Mouse (Mus musculus): ENCODE data around the gene Slc15a3. TPM values are rescaled to one million over a fixed set of nuclear protein-coding genes. Genes with fewer than 3 reads are reported as not detected.

Gene Slc15a3
- polyA plus RNA-seq, 1 experiment, result 0.67 TPM

DNA sequence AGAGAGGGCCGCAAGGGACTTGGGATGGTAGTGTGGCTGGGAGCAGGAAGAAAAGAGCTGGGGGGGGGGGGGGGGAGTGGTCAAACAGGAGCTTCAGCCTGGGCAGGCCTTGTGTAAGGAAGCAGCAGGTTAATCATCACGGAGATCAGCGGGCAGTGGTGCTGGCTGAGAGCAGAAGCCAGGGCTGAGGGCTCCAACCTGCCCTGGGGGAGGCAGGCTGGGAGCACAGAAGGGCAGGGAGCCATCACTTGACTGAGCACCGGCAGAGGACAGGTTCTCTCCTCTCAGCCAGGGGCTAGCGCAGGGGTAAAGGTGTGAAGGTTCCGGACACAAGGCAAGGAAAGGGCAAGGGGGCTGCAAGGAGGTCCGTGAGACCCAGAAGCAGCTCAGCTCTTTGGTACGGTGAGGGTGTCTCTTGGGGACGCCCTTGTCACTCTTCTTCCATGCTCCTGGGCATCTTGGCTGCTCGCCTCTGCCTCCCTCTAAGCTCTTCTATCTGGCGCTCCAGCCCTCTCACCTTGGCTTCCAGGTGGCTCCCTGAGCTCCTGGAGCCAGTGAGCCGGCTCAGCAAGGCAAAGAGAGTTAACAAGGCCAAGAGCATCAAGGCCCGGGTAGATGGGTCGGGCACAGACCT is 31.9 kb downstream of the Slc15a3 start:
- Histone ChIP-seq H3K4me1 (ENCODE audit: control insufficient read depth) (peaks cover 5% of the 10 kb centered on the region), H3K36me3 (ENCODE audit: control insufficient read depth) (peaks cover 33% of the 10 kb centered on the region), H3K9me3 (ENCODE audit: control insufficient read depth, low read length) (no peaks in the 10 kb centered on the region), H3K4me3 (replicated peaks) (no peak overlapping the region), H3K27me3 (ENCODE audit: control insufficient read depth) (peaks cover 25% of the 10 kb centered on the region)
- TF ChIP-seq GATA1 (IDR thresholded peaks at IDR 0.05; ENCODE audit: low read length) (no peak), TAL1 (IDR thresholded peaks at IDR 0.05; ENCODE audit: low read length) (no peak)

DNA sequence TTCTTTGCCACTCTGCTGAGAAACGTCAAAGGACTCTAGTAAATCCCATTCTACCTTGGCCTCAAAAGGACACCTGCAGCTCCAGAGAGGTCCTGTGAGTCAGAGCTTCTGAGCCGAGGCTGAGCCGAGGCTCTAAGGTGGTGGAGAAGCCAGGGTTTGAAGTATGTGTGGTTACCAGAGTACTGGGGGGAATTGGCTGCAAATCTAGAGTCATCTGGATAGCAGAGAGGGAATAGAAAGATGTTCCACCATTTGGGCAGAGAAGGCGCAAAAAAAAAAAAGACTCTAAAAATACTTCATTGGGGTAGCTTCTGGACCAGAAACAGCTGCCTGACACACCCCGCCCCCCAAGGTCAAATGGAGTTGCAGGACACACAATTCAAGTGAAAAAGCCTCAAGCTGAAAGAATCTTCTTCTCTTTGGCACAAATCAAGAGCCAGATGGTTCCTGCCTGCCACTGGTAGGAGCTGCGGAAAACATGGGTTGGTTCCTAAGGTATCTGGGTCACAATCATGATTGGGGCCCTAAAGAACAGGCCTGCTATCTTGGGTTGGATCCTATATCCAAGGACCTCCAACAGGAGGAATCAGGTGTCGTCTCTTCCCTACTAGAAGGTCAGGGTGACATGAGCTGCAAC is 38.8 kb downstream of the Slc15a3 start:
- no peak for TF ChIP-seq TAL1 (IDR thresholded peaks at IDR 0.05; ENCODE audit: low read length)
- TF ChIP-seq GATA1 (IDR thresholded peaks at IDR 0.05; ENCODE audit: low read length), result no peak
- H3K36me3 ChIP-seq (ENCODE audit: control insufficient read depth), result peaks cover 11% of the 10 kb centered on the region
- H3K4me3 ChIP-seq (replicated peaks), result no peak overlapping the region
- H3K9me3 ChIP-seq (ENCODE audit: control insufficient read depth, low read length), result no peaks in the 10 kb centered on the region
- H3K27me3 ChIP-seq (ENCODE audit: control insufficient read depth), result no peaks in the 10 kb centered on the region; the same call in 1 of the 2 replicates
- H3K4me1 ChIP-seq (ENCODE audit: control insufficient read depth), result peaks cover 26% of the 10 kb centered on the region

DNA sequence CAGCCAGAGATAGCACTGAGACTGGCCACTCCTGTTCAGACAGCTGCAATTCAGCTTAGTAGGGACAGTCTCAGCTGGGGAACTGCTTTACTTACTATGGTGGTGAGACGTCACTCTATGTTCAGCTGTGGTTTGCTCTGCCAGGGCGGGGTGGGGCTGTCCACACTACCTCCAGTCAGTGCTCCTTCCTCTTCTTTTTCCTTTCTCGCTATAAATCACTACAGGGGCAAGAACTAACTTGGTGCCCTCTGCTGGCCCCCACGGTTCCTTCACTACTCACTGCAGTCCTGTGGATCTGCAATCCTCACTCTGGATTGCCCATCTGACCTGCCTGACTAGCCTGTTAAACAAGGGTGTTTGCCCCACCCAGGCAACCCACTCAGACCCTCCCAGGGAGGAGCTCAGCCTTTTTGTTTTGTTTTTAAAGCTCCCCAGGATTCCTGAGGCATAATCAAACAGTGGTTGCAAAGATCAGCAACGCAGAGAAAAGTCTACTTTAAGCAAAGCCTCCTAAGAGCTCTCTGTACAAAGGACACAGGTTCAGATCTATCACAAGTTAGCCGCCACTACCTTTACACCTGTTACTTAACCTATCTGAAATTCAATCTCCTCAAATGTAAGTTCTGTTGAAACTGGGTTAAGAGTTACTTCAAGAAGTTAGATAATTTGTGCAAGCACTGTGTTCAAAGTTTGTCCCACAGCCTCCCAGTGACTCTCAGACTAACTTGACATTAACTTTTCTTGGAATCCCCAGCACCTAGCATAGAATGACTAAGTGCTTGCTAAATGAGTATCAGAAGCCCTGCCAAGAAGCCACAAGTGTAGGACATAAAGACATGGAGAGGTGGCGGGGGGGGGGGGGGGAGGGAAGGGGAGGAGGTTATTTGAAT is 40.8 kb downstream of the Slc15a3 start:
- no peaks in the 10 kb centered on the region; the same call in 1 of the 2 replicates for H3K27me3 ChIP-seq (ENCODE audit: control insufficient read depth)
- peak overlapping the region; percentile 72 for H3K4me3 ChIP-seq (replicated peaks)

DNA sequence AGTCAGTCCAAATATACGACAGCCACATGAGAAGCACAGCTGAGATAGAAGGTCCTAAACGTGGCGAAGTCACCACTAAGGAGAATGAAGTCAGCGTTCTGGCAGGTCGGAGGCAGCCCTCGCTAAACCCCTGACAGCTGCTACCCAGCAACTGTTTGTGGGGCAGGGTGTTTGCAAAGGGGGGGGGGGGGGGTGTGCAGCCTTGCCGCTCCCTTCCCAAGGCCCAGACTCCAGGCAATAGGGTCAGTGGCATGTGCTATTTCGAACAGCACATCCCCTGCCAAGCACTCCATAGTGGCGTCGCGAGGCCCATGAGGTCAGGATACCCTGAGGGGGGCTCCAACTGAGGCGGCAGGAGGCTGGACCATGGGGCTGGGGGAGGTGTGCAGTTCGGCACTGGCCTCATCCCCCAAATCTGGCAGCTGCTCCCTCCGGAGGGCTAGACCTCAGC is 41.5 kb downstream of the Slc15a3 start:
- Histone ChIP-seq H3K9me3 (ENCODE audit: control insufficient read depth, low read length) (no peaks in the 10 kb centered on the region), H3K4me1 (ENCODE audit: control insufficient read depth) (peaks cover 26% of the 10 kb centered on the region), H3K4me3 (replicated peaks) (peak overlapping the region; percentile 72), H3K27me3 (ENCODE audit: control insufficient read depth) (no peaks in the 10 kb centered on the region; the same call in 1 of the 2 replicates), H3K36me3 (ENCODE audit: control insufficient read depth) (no peaks in the 10 kb centered on the region)
- TF ChIP-seq TAL1 (IDR thresholded peaks at IDR 0.05; ENCODE audit: low read length), result no peak
- no peak for TF ChIP-seq GATA1 (IDR thresholded peaks at IDR 0.05; ENCODE audit: low read length)

More for the DNA sequence above, 40.8 kb downstream of the Slc15a3 start:
- peaks cover 26% of the 10 kb centered on the region for H3K4me1 ChIP-seq (ENCODE audit: control insufficient read depth)
- no peaks in the 10 kb centered on the region for H3K9me3 ChIP-seq (ENCODE audit: control insufficient read depth, low read length)
- no peak for TF ChIP-seq GATA1 (IDR thresholded peaks at IDR 0.05; ENCODE audit: low read length)
- no peak for TF ChIP-seq TAL1 (IDR thresholded peaks at IDR 0.05; ENCODE audit: low read length)
- H3K36me3 ChIP-seq (ENCODE audit: control insufficient read depth), result no peaks in the 10 kb centered on the region

DNA sequence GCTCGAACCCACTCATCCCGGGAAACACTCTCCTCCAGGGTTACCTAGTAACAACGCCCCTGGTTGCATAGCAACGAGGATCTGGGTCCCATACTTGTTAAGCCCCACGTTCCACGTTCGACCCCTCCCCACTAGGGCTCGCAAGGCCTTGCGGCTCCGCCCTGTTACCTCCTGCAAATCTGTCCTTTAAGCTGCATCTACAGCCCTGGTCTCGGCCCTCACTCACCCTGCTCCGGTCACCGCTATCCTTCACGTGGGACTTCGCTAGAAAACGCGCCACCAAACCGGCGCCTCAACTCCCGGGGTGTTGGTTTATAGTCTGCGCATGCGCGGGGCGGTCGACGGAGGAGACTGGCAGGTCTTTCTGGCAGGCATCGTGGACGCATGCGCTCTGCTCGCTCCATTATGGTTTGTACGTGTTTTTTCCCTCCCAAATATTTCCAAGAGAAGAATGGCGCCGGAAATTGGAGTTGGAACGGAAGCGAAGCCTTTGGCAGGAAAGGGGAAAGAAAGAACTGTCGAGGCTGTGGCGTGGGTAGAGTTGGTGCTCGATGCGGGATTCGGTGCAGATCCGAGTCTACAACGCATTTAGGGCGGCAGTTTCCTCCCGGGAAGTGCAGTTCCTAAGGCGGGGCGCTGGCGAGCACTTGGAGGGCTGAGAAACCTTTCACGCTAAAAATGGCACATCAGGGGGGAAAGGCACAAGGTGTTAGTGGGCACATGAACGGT is 42.1 kb downstream of the Slc15a3 start, which contains the start of gene Tmem109:
TSS of gene Tmem109 (minus strand) at position 576 of the 729 bp plus-strand sequence.
- TF ChIP-seq GATA1 (IDR thresholded peaks at IDR 0.05; ENCODE audit: low read length), result no peak
- TF ChIP-seq TAL1 (IDR thresholded peaks at IDR 0.05; ENCODE audit: low read length), result no peak
- Histone ChIP-seq H3K27me3 (ENCODE audit: control insufficient read depth) (no peaks in the 10 kb centered on the region; the same call in 1 of the 2 replicates), H3K9me3 (ENCODE audit: control insufficient read depth, low read length) (no peaks in the 10 kb centered on the region), H3K4me3 (replicated peaks) (peak within 1 kb of the TSS; percentile 72), H3K4me1 (ENCODE audit: control insufficient read depth) (peaks cover 26% of the 10 kb centered on the region), H3K36me3 (ENCODE audit: control insufficient read depth) (no peaks in the 10 kb centered on the region)

DNA sequence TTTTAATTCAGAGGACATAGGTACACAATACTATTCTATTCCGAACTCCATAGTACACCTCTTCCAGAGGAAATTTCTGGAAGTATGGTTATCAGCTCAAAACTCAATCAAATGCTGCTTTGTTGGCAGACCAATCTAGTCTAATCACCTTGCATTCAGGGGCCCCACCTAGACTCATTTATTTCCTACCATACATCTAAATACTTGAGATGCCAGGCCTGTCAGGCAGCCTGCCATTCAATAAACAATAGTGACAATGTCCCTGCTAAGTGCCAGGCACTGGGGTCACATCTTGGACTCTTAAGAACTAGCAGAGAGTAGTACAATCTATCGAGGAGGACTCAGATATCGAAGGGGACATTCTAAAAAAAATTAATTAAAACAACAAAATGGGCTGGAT is 52.7 kb downstream of the Slc15a3 start:
- TF ChIP-seq GATA1 (IDR thresholded peaks at IDR 0.05; ENCODE audit: low read length) (no peak), TAL1 (IDR thresholded peaks at IDR 0.05; ENCODE audit: low read length) (no peak)
- no peak overlapping the region for H3K4me3 ChIP-seq (replicated peaks)
- H3K27me3 ChIP-seq (ENCODE audit: control insufficient read depth), result no peaks in the 10 kb centered on the region
- no peaks in the 10 kb centered on the region for H3K9me3 ChIP-seq (ENCODE audit: control insufficient read depth, low read length)
- H3K4me1 ChIP-seq (ENCODE audit: control insufficient read depth), result peaks cover 29% of the 10 kb centered on the region
- H3K36me3 ChIP-seq (ENCODE audit: control insufficient read depth), result peaks cover 2% of the 10 kb centered on the region

DNA sequence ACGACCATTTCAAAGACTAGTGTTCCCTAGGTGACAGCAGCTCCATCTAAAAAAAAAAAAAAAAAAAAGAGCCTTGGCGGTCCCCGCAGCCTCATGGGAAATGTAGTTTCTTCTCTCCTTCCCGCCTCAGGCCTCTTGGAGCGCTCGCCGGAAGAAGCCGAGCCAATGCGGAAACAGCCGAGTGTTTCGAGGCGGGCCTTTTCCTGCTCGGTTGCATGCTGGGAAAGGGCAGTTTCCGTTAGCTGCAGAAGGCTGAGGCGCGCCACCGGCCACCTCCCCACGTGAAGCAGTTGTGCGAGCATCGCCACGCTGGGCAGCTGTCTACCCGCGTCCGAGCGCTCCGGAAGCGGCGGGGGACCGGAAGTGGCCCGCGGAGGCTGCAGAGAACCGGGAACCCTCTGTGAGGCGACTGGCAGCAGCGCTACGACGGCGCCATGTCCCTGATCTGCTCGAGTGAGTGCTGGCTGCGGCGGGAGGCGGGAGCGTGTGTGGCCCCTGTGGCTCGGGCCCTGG is 55.5 kb downstream of the Slc15a3 start, which contains the start of gene Prpf19:
TSS of gene Prpf19 (plus strand) at position 216 of the 513 bp plus-strand sequence.
- TF ChIP-seq GATA1 (IDR thresholded peaks at IDR 0.05; ENCODE audit: low read length), result no peak
- no peak for TF ChIP-seq TAL1 (IDR thresholded peaks at IDR 0.05; ENCODE audit: low read length)

DNA sequence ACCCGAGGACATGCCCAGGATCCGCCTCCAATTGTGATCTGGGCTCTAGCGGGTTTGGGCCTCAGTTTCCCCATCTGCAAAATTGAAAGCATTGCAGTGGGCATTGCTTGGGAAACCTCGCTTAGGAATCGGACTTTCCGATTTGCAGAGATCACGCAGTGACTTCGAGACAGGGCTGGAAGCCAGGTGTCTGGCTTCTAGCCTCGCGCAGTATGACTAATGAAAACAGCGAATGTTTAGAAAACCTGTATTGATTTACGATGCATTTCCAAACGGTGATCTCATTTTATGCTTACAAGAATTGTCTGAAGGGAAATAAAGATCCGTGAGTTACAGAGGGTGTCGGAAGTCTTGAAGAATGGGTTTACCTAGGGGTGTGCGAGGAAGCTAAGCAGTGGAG is 56.2 kb downstream of the Slc15a3 start:
- Histone ChIP-seq H3K27me3 (ENCODE audit: control insufficient read depth) (no peaks in the 10 kb centered on the region), H3K36me3 (ENCODE audit: control insufficient read depth) (peaks cover 37% of the 10 kb centered on the region), H3K4me3 (replicated peaks) (peak overlapping the region; percentile 88), H3K9me3 (ENCODE audit: control insufficient read depth, low read length) (no peaks in the 10 kb centered on the region), H3K4me1 (ENCODE audit: control insufficient read depth) (peaks cover 32% of the 10 kb centered on the region)
- TF ChIP-seq GATA1 (IDR thresholded peaks at IDR 0.05; ENCODE audit: low read length) (no peak), TAL1 (IDR thresholded peaks at IDR 0.05; ENCODE audit: low read length) (no peak)

More for the DNA sequence above, 55.5 kb downstream of the Slc15a3 start, which contains the start of gene Prpf19:
- H3K27me3 ChIP-seq (ENCODE audit: control insufficient read depth), result no peaks in the 10 kb centered on the region
- peaks cover 30% of the 10 kb centered on the region for H3K36me3 ChIP-seq (ENCODE audit: control insufficient read depth)
- no peaks in the 10 kb centered on the region for H3K9me3 ChIP-seq (ENCODE audit: control insufficient read depth, low read length)
- peaks cover 32% of the 10 kb centered on the region for H3K4me1 ChIP-seq (ENCODE audit: control insufficient read depth)
- H3K4me3 ChIP-seq (replicated peaks), result peak within 1 kb of the TSS; percentile 88

Data from erythroblast, embryonic 14.5 days (primary cell).